Mouse (Mus musculus) heart, postnatal 10 days (tissue): Measurements from ENCODE around the gene Cox15. TPM values are rescaled to one million over a fixed set of nuclear protein-coding genes. Genes with fewer than 3 reads are reported as not detected.

Source experiments
- DNase-seq, 2 experiments: peaks; one replicate each; pipeline ENCODE4 v3.0.0; 2021
- intact Hi-C: fragments of 180-260 bp; cut with DNase I; formaldehyde crosslinking; loops from one replicate; pipeline ENCODE4 v1.15.1; 2025
- total RNA-seq, 2 experiments: library from RNA; stranded (reverse); gene quantifications; 2 replicates each; pipeline ENCODE4 v1.2.3; 2021

Gene Cox15
- total RNA-seq, 2 experiments from 2014 or later: 32.0 to 38.3 TPM

GRCm38 (mm10) chr19:43711159-43711916 lies 41.5 kb downstream of the Cox15 start:
- intact Hi-C loops: no loop called here
- no peak for DNase-seq

GRCm38 (mm10) chr19:43709317-43709716 lies 43.5 kb downstream of the Cox15 start:
- intact Hi-C loops: no loop called here
- DNase-seq: no peak

GRCm38 (mm10) chr19:43708206-43708605 lies 44.6 kb downstream of the Cox15 start:
- no peak for DNase-seq
- intact Hi-C loops: no loop called here

- intact Hi-C loops: no loop called here
- no peak for DNase-seq
Observed at GRCm38 (mm10) chr19:43704787-43705497, 47.9 kb downstream of the Cox15 start.

GRCm38 (mm10) chr19:43704211-43704610 lies 48.6 kb downstream of the Cox15 start:
- no peak for DNase-seq
- intact Hi-C loops: no loop called here

GRCm38 (mm10) chr19:43699763-43700155 lies 53.0 kb downstream of the Cox15 start:
- intact Hi-C loops: no loop called here

GRCm38 (mm10) chr19:43699021-43699762 lies 53.6 kb downstream of the Cox15 start:
- intact Hi-C loops: no loop called here
- no peak for DNase-seq

More at GRCm38 (mm10) chr19:43699763-43700155, 53.0 kb downstream of the Cox15 start:
- DNase-seq: no peak

- no peak for DNase-seq
- intact Hi-C loops: no loop called here
Observed at GRCm38 (mm10) chr19:43697666-43698370, 55.0 kb downstream of the Cox15 start.

- intact Hi-C loops: no loop called here
- DNase-seq: no peak
Observed at GRCm38 (mm10) chr19:43695514-43695964, 57.3 kb downstream of the Cox15 start.

GRCm38 (mm10) chr19:43692815-43693214 lies 60.0 kb downstream of the Cox15 start:
- no peak for DNase-seq
- intact Hi-C loops: no loop called here

GRCm38 (mm10) chr19:43689419-43690246 lies 63.2 kb downstream of the Cox15 start, which contains the start of gene Entpd7:
Gene Entpd7 (plus strand): TSS chr19:43689672.
- peak; percentile 98 for DNase-seq
- intact Hi-C loops: loop anchor here (1.0 to 2.0 kb wide), 2 partner anchors 14 to 63 kb away; partner anchors contain the start of genes Cox15 and Cutc

Other genes starting within 250 kb of the Cox15 start
- 100 to 1,000 TPM; 438 to 489 TPM for gene Got1, start 228.4 kb downstream of the Cox15 start, total RNA-seq
- gene Nkx2-3, start 140.7 kb downstream of the Cox15 start, total RNA-seq: not detected
- gene Slc25a28, start 78.1 kb downstream of the Cox15 start, total RNA-seq: 10 to 100 TPM; 22.0 to 23.3 TPM
- 1 to 10 TPM; 5.4 to 5.7 TPM for gene Entpd7, start 63.3 kb downstream of the Cox15 start, total RNA-seq
- 10 to 100 TPM in 1 of 2 experiments, 1 to 10 TPM in 1; 9.8 to 11.6 TPM for gene Cutc, start within 50 bp of the Cox15 start, total RNA-seq
- gene Abcc2, start 29.2 kb upstream of the Cox15 start, total RNA-seq: not detected
- gene Dnmbp, start 187.2 kb upstream of the Cox15 start, total RNA-seq: 10 to 100 TPM; 11.2 to 13.2 TPM
- gene Cpn1, start 233.6 kb upstream of the Cox15 start, total RNA-seq: not detected